Mouse (Mus musculus): ENCODE results near the gene Prpf18.
"Not testable (repeated sequence)": the region's sequence is repeated elsewhere in the genome, so short reads cannot be mapped to it uniquely, and the experiment has no call there.

Prpf18 gene

GRCm38 (mm10) chr2:4615014-4615546 lies 36.8 kb downstream of the Prpf18 start:
- no peak for DNase-seq (ENCODE audit: low read depth, low spot score)

GRCm38 (mm10) chr2:4614276-4614929 lies 37.5 kb downstream of the Prpf18 start:
- not testable (repeated sequence) for DNase-seq (ENCODE audit: low read depth, low spot score)

GRCm38 (mm10) chr2:4611704-4612103 lies 40.2 kb downstream of the Prpf18 start:
- DNase-seq (ENCODE audit: low read depth, low spot score), result no peak

GRCm38 (mm10) chr2:4611295-4611694 lies 40.6 kb downstream of the Prpf18 start:
- DNase-seq (ENCODE audit: low read depth, low spot score), result no peak

GRCm38 (mm10) chr2:4609433-4609832 lies 42.5 kb downstream of the Prpf18 start:
- no peak for DNase-seq (ENCODE audit: low read depth, low spot score)

- no peak for DNase-seq (ENCODE audit: low read depth, low spot score)
Observed at GRCm38 (mm10) chr2:4608253-4608652, 43.7 kb downstream of the Prpf18 start.

GRCm38 (mm10) chr2:4606559-4606958 lies 45.4 kb downstream of the Prpf18 start:
- DNase-seq (ENCODE audit: low read depth, low spot score), result no peak

GRCm38 (mm10) chr2:4603361-4603945 lies 48.5 kb downstream of the Prpf18 start:
- DNase-seq (ENCODE audit: low read depth, low spot score), result no peak

GRCm38 (mm10) chr2:4601034-4601890 lies 50.7 kb downstream of the Prpf18 start:
- peak; percentile 62 for DNase-seq (ENCODE audit: low read depth, low spot score)

GRCm38 (mm10) chr2:4596992-4597391 lies 54.9 kb downstream of the Prpf18 start:
- no peak for DNase-seq (ENCODE audit: low read depth, low spot score)

- no peak for DNase-seq (ENCODE audit: low read depth, low spot score)
Observed at GRCm38 (mm10) chr2:4593878-4594387, 58.0 kb downstream of the Prpf18 start.

GRCm38 (mm10) chr2:4593433-4593832 lies 58.5 kb downstream of the Prpf18 start:
- DNase-seq (ENCODE audit: low read depth, low spot score), result no peak

GRCm38 (mm10) chr2:4592666-4593065 lies 59.2 kb downstream of the Prpf18 start:
- DNase-seq (ENCODE audit: low read depth, low spot score), result no peak

- no peak for DNase-seq (ENCODE audit: low read depth, low spot score)
Observed at GRCm38 (mm10) chr2:4591647-4592046, 60.3 kb downstream of the Prpf18 start.

- DNase-seq (ENCODE audit: low read depth, low spot score), result peak; percentile 93
Observed at GRCm38 (mm10) chr2:4587685-4588409, 64.1 kb downstream of the Prpf18 start.

GRCm38 (mm10) chr2:4586245-4586644 lies 65.7 kb downstream of the Prpf18 start:
- DNase-seq (ENCODE audit: low read depth, low spot score), result no peak

GRCm38 (mm10) chr2:4584252-4584651 lies 67.7 kb downstream of the Prpf18 start:
- peak; percentile 55 for DNase-seq (ENCODE audit: low read depth, low spot score)

GRCm38 (mm10) chr2:4582930-4583329 lies 69.0 kb downstream of the Prpf18 start:
- DNase-seq (ENCODE audit: low read depth, low spot score), result no peak

- no peak for DNase-seq (ENCODE audit: low read depth, low spot score)
Observed at GRCm38 (mm10) chr2:4580666-4581065, 71.2 kb downstream of the Prpf18 start.

- no peak for DNase-seq (ENCODE audit: low read depth, low spot score)
Observed at GRCm38 (mm10) chr2:4579357-4580068, 72.4 kb downstream of the Prpf18 start.

- no peak for DNase-seq (ENCODE audit: low read depth, low spot score)
Observed at GRCm38 (mm10) chr2:4578291-4578690, 73.6 kb downstream of the Prpf18 start.

Data from forelimb bud, embryonic 11.5 days (tissue).